Mouse (Mus musculus) liver, embryonic 14.5 days (tissue): ENCODE measurements at regions not wholly inside any gene's neighbourhood (a gene's known extent, or its start where the extent isn't known, plus 50 kb on each side); places are given as distances from the start of the nearest gene placed in this dataset.

Source experiments
- ATAC-seq: fragments of 200-750 bp; cut with Nextera tagmentation; 2 replicates; pipeline ENCODE4 v1.8.0; 2017; ENCODE audit warnings: moderate number of reproducible peaks, mild to moderate bottlenecking, moderate library complexity; ENCODE audit not compliant: insufficient read depth
- DNase-seq, 3 experiments: peaks; one replicate each; pipeline ENCODE4 v3.0.0-alpha.2; 2012 to 2013; ENCODE audit warnings: low read depth in 3 of 3, low spot score in 3 of 3
- H3K27ac ChIP-seq: fragments of 300-500 bp; sonication (generic); 2 replicates; pipeline ENCODE4 v1.5.1; 2014; ENCODE audit warnings: moderate library complexity, mild to moderate bottlenecking, control low read depth, inconsistent platforms
- H3K27me3 ChIP-seq: fragments of 300-500 bp; sonication (generic); 2 replicates; pipeline ENCODE4 v1.6.1; 2014; ENCODE audit warnings: mild to moderate bottlenecking, low read length, moderate library complexity; ENCODE audit not compliant: control insufficient read depth, insufficient read depth
- H3K36me3 ChIP-seq: fragments of 300-500 bp; sonication (generic); replicated peaks from 2 replicates; pipeline ENCODE4 v1.6.1; 2014; ENCODE audit warnings: low read depth; ENCODE audit not compliant: control insufficient read depth, insufficient read depth
- H3K4me1 ChIP-seq, 2 experiments: fragments of 200-500 bp in 1 of 2; fragments of 300-500 bp in 1 of 2; sonication (generic) in 1 of 2; replicated peaks; 2 replicates each; pipeline ENCODE4 v1.6.1; 2012 to 2014; ENCODE audit warnings: antibody characterized with exemption in 1 of 2, inconsistent platforms in 1 of 2, low read length in 1 of 2; ENCODE audit not compliant: control insufficient read depth in 2 of 2, insufficient read depth in 2 of 2
- H3K4me2 ChIP-seq: fragments of 300-500 bp; sonication (generic); 2 replicates; pipeline ENCODE4 v1.6.1; 2014; ENCODE audit warnings: low read depth, mild to moderate bottlenecking, control low read depth, moderate library complexity
- H3K4me3 ChIP-seq, 2 experiments: fragments of 200-500 bp in 1 of 2; fragments of 300-500 bp in 1 of 2; sonication (generic) in 1 of 2; 2 replicates each; pipeline ENCODE4 v1.5.1; 2012 to 2014; ENCODE audit warnings: low read depth in 2 of 2, low read length in 2 of 2, mild to moderate bottlenecking in 2 of 2, control low read depth in 1 of 2, inconsistent platforms in 1 of 2, moderate library complexity in 1 of 2; ENCODE audit not compliant: insufficient read depth in 1 of 2
- H3K9ac ChIP-seq: fragments of 300-500 bp; sonication (generic); replicated peaks from 2 replicates; pipeline ENCODE4 v1.6.1; 2014; ENCODE audit warnings: mild to moderate bottlenecking, control low read depth, moderate library complexity
- H3K9me3 ChIP-seq: fragments of 300-500 bp; sonication (generic); 2 replicates; pipeline ENCODE4 v1.6.1; 2016; ENCODE audit warnings: low read length, mixed read lengths; ENCODE audit not compliant: control insufficient read depth
- CTCF ChIP-seq: IDR thresholded peaks from 2 replicates; pipeline ENCODE4 v1.5.1; 2016; ENCODE audit warnings: antibody characterized with exemption, low read depth, control low read depth
- EP300 ChIP-seq: IDR thresholded peaks from 2 replicates; pipeline ENCODE4 v1.6.1; 2016; ENCODE audit warnings: antibody characterized with exemption, low read depth
- WGBS: fragments of 180-500 bp; shearing (Covaris S2); extraction: QIAGEN DNeasy Blood & Tissue Kit; methylation state at CpG from one replicate; pipeline ENCODE4 v1.1.7; 2014; ENCODE audit not compliant: insufficient replicate concordance; 5-methylcytosine and 5-hydroxymethylcytosine counted together

DNA sequence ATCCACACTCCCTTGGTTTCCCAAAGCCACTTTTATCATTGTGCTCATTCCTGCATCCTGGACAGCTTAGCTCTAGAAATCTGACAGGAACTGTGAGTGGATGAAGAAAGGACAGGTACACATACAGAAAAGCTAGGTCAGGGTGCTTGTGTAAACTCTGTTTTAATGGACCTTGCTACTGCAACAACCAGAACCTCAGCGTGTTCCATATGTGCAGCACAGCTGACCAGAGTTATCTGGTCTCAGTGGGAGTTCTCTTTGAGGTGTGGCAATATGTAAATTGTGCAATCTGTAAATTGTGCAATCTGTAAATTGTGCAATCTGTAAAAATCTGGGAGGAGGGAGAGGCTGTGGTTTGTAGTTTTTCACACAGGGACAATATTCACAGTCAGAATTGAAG, 282.4 kb upstream of the Ptprd start:
- Histone ChIP-seq H3K27ac (no peak overlapping the region), H3K9ac (no peak overlapping the region), H3K4me3 (no peak overlapping the region), H3K4me1 (no peaks in the 10 kb centered on the region), H3K27me3 (no peaks in the 10 kb centered on the region), H3K4me2 (no peak overlapping the region), H3K36me3 (no peaks in the 10 kb centered on the region), H3K9me3 (no peaks in the 10 kb centered on the region)
- WGBS, result 47% methylated on average over 1 of the region's 1 CpGs
- TF ChIP-seq CTCF (no peak), EP300 (no peak)
- DNase-seq, result peak in 1 of 3 experiments; percentile 20
- ATAC-seq, result peak; percentile 73; the same call in 1 of the 2 replicates

DNA sequence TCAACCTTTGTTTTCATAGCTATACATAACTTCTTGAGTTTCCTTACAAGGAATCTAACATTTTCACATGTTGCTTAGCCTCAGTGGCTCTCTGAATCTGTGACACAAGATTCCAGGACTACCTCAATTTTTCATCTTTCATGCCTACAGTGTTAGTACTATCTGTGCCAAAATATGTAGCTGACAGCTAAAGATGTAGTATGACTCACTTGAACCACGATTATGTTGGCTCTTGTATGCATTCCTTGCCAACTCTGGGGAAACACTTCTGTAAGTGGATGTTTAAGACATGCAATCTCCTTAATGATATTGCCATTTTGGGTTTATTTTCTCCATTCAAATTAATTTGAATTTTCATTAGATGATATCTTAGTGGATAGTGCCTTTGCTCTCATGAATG, 254.8 kb upstream of the Ptprd start:
- no peak overlapping the region for H3K27ac ChIP-seq
- H3K4me3 ChIP-seq, result no peak overlapping the region
- H3K9ac ChIP-seq, result no peak overlapping the region
- H3K4me1 ChIP-seq, result no peaks in the 10 kb centered on the region
- no peak for ATAC-seq
- TF ChIP-seq EP300 (no peak), CTCF (no peak)
- no peak for DNase-seq
- H3K4me2 ChIP-seq, result no peak overlapping the region
- H3K27me3 ChIP-seq, result no peaks in the 10 kb centered on the region
- H3K9me3 ChIP-seq, result no peaks in the 10 kb centered on the region
- WGBS, result 28% methylated on average over 1 of the region's 1 CpGs
- no peaks in the 10 kb centered on the region for H3K36me3 ChIP-seq

DNA sequence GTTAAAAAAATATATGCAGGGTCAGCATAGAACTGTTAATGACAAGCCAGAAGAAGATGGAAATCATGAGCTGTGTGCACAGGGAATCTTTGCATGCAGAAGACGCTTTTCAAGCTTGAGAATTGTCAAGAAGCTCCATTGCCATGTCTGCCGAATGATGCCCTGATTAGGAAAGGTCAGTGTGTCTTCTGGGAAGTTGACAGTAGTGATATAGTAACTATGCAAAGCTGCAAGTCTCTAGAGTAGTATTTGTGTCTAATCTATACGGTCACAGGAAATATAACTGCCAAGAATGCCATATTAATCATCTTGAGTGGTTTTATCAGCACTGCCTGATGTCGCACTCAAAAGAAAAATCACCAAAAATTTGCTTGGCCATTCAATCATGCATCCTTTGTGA, 244.5 kb upstream of the Ptprd start:
- H3K27me3 ChIP-seq, result no peaks in the 10 kb centered on the region
- TF ChIP-seq EP300 (no peak), CTCF (no peak)
- no peak overlapping the region for H3K4me2 ChIP-seq
- H3K36me3 ChIP-seq, result no peaks in the 10 kb centered on the region
- H3K4me1 ChIP-seq, result no peaks in the 10 kb centered on the region
- 54% methylated on average over 4 of the region's 4 CpGs for WGBS
- DNase-seq (no peak), ATAC-seq (no peak)
- H3K9me3 ChIP-seq, result no peaks in the 10 kb centered on the region
- no peak overlapping the region for H3K27ac ChIP-seq
- no peak overlapping the region for H3K9ac ChIP-seq
- H3K4me3 ChIP-seq, result no peak overlapping the region

DNA sequence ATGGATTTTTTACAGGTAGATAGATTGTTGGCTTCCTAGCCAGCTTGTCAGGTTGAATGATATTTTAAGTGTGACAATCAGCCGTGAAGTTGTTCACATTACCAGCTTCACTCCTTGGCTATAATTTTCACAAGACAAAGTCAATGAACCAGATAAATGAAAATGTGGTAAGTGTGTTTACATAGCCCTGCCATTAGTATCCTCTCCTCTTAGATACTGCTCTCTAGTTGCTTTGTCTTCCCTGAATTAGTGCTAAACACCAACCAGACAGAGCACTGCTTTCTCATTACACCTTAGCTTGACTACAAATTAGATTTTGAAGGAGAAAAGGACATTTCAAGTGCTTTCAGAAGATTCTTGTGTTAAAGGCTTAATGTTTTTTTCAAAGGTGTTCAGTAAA, 205.4 kb upstream of the Ptprd start:
- no peak for ATAC-seq
- Histone ChIP-seq H3K4me1 (no peaks in the 10 kb centered on the region), H3K4me2 (no peak overlapping the region), H3K4me3 (no peak overlapping the region), H3K9me3 (no peaks in the 10 kb centered on the region), H3K9ac (no peak overlapping the region), H3K27me3 (no peaks in the 10 kb centered on the region), H3K36me3 (no peaks in the 10 kb centered on the region), H3K27ac (no peak overlapping the region)
- 50% methylated on average over 1 of the region's 1 CpGs for WGBS
- no peak for DNase-seq
- TF ChIP-seq CTCF, result no peak
- no peak for TF ChIP-seq EP300

DNA sequence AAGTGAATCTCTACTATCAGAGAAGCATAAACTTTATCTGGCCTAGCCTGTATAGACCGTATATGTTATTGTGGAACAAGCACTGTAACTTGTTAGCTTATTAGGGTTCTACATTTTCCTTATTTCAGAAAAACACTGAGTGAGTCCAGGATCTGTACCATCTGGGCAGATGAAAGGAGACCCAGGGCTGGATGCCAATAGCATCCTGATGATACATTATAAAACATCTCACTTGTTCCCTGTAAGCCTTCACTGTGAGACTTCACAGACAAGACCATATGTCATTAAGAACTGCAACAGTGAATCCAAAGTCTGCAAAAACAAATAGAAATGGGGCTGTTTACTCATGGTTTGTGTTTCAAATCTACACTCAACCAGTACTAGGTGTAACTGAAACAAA, 177.6 kb upstream of the Ptprd start:
- Histone ChIP-seq H3K9ac (no peak overlapping the region), H3K9me3 (no peaks in the 10 kb centered on the region), H3K4me3 (no peak overlapping the region), H3K27ac (no peak overlapping the region), H3K36me3 (no peaks in the 10 kb centered on the region), H3K4me2 (no peak overlapping the region), H3K27me3 (no peaks in the 10 kb centered on the region), H3K4me1 (no peaks in the 10 kb centered on the region)
- WGBS, result 64% methylated on average over 1 of the region's 1 CpGs
- TF ChIP-seq CTCF, result no peak
- no peak for TF ChIP-seq EP300
- no peak for ATAC-seq
- DNase-seq, result no peak
